Mouse (Mus musculus): ENCODE measurements around the gene Aox2. TPM values are rescaled to one million over a fixed set of nuclear protein-coding genes. Genes with fewer than 3 reads are reported as not detected.

Gene Aox2
- polyA plus RNA-seq (2015; fragmentation: Illumina TruSeq; extraction: RNeasy Lipid Tissue Mini Kit (QIAGEN cat#74804); ENCODE audit: insufficient read depth, low read depth, low replicate concordance): not detected

DNA sequence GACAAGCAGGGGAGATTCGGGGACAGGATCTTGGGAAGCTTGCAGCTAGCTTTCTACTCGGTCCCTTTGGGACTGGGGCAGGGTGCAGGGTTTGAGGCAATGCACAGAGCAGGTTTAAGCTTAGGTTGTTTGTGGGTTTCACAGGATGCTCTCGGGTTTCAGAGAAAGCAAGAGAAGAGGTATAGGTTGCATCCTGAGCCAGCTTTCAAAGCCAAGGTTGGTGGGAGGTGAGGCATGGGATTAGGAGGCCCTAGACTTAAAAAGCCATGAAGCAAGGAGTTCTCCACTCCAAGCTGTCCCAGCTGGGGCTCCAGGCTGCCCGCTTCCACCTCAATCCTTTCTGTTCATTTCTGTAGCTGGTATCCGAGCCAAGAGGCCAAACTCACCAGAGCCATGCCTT, at the start of gene Aox2:
Gene Aox2 (plus strand): TSS at position 301 of the 400 bp plus-strand sequence.

DNA sequence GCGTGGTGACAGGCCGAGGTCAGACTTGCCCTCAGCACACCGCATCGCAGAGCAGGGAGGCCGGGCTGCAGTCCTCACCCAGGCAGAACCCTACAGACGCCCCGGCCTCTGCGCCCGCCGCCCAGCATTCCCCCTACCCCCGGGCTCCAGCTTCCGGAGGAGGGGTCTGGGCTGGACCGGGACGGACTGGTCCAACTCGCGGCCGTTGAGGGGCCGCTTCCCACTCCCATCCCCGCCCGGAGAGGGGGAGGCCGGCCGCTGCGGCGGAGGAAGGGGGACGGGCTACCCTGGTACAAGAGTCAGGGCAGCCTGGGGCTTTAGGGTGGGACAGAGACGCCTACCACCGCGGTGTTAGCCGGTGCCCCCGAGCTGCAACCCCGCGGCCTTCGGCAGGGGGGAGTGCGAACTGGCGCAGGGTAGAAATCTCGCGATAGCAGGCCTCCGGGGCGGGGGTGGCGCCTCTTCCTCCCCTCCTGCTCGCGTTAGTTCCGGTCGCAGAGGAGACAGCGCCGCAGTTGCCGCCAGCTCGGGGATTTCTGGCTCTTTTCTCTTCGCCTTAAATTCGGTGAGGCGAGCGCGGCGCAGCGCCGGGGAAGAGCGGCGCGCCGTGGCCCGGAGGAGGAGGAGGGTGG, 114.6 kb downstream of the Aox2 start, which contains the start of gene Bzw1:
Gene Bzw1 (plus strand): TSS at position 247 of the 632 bp plus-strand sequence.

GRCm38 (mm10) chr1:58423371-58424248, 145.5 kb downstream of the Aox2 start, which contains the start of gene Clk1:
Clk1 (minus strand) TSS chr1:58424066.

Other genes starting within 250 kb of the Aox2 start
- 1.9 TPM for gene Aox1, start 248.4 kb upstream of the Aox2 start, polyA plus RNA-seq (2015; fragmentation: Illumina TruSeq; extraction: RNeasy Lipid Tissue Mini Kit (QIAGEN cat#74804); ENCODE audit: insufficient read depth, low read depth, low replicate concordance)
- 0.74 TPM for gene Aox3, start 165.2 kb upstream of the Aox2 start, polyA plus RNA-seq (2015; fragmentation: Illumina TruSeq; extraction: RNeasy Lipid Tissue Mini Kit (QIAGEN cat#74804); ENCODE audit: insufficient read depth, low read depth, low replicate concordance)
- not detected for gene Aox4, start 67.9 kb upstream of the Aox2 start, polyA plus RNA-seq (2015; fragmentation: Illumina TruSeq; extraction: RNeasy Lipid Tissue Mini Kit (QIAGEN cat#74804); ENCODE audit: insufficient read depth, low read depth, low replicate concordance)
- 14.6 TPM for gene Bzw1, start 114.6 kb downstream of the Aox2 start, polyA plus RNA-seq (2015; fragmentation: Illumina TruSeq; extraction: RNeasy Lipid Tissue Mini Kit (QIAGEN cat#74804); ENCODE audit: insufficient read depth, low read depth, low replicate concordance)
- gene Clk1, start 145.7 kb downstream of the Aox2 start, polyA plus RNA-seq (2015; fragmentation: Illumina TruSeq; extraction: RNeasy Lipid Tissue Mini Kit (QIAGEN cat#74804); ENCODE audit: insufficient read depth, low read depth, low replicate concordance): 140 TPM
- gene Nif3l1, start 166.8 kb downstream of the Aox2 start, polyA plus RNA-seq (2015; fragmentation: Illumina TruSeq; extraction: RNeasy Lipid Tissue Mini Kit (QIAGEN cat#74804); ENCODE audit: insufficient read depth, low read depth, low replicate concordance): 2.8 TPM
- 9.5 TPM for gene Ppil3, start 167.2 kb downstream of the Aox2 start, polyA plus RNA-seq (2015; fragmentation: Illumina TruSeq; extraction: RNeasy Lipid Tissue Mini Kit (QIAGEN cat#74804); ENCODE audit: insufficient read depth, low read depth, low replicate concordance)
- 3.0 TPM for gene Orc2, start 226.8 kb downstream of the Aox2 start, polyA plus RNA-seq (2015; fragmentation: Illumina TruSeq; extraction: RNeasy Lipid Tissue Mini Kit (QIAGEN cat#74804); ENCODE audit: insufficient read depth, low read depth, low replicate concordance)

All from pancreas, adult 10 weeks (tissue).